Mouse (Mus musculus) C2C12 (cell line): ENCODE measurements around the gene Cap1. TPM values are rescaled to one million over a fixed set of nuclear protein-coding genes. Genes with fewer than 3 reads are reported as not detected.

Experiments used
- H3K27me3 ChIP-seq: one replicate; pipeline ENCODE4 v1.6.1; 2011; ENCODE audit not compliant: control insufficient read depth, insufficient read depth, insufficient read length
- H3K36me3 ChIP-seq: one replicate; pipeline ENCODE4 v1.6.1; 2011; ENCODE audit not compliant: control insufficient read depth, insufficient read depth
- H3K4me3 ChIP-seq: one replicate; pipeline ENCODE4 v1.5.1; 2011; ENCODE audit warnings: mild to moderate bottlenecking, control low read depth; ENCODE audit not compliant: poor library complexity, insufficient read depth, severe bottlenecking
- H3K79me2 ChIP-seq: one replicate; pipeline ENCODE4 v1.6.1; 2011; ENCODE audit not compliant: control insufficient read depth, insufficient read depth
- H3K79me3 ChIP-seq: one replicate; pipeline ENCODE4 v1.6.1; 2011; ENCODE audit warnings: low read depth, control low read depth
- H3ac ChIP-seq: one replicate; pipeline ENCODE3; 2011; ENCODE audit warnings: low read depth; ENCODE audit not compliant: control insufficient read depth, insufficient read length
- CEBPB ChIP-seq: IDR thresholded peaks from one replicate; pipeline ENCODE4 v1.6.1; 2011; ENCODE audit warnings: low read depth, mild to moderate bottlenecking, control low read depth, moderate library complexity
- CTCF ChIP-seq: IDR thresholded peaks from one replicate; pipeline ENCODE4 v1.5.1; 2011; ENCODE audit not compliant: control insufficient read depth, insufficient read depth, insufficient read length
- FOSL1 ChIP-seq: IDR thresholded peaks from one replicate; pipeline ENCODE4 v1.8.0; 2011; ENCODE audit warnings: mild to moderate bottlenecking, low read length; ENCODE audit not compliant: poor library complexity, insufficient read depth, severe bottlenecking
- MAX ChIP-seq: IDR thresholded peaks from one replicate; pipeline ENCODE4 v1.6.1; 2011; ENCODE audit warnings: mild to moderate bottlenecking, control low read depth
- MYOD1 ChIP-seq: IDR thresholded peaks from one replicate; pipeline ENCODE4 v1.6.1; 2011; ENCODE audit warnings: low read depth; ENCODE audit not compliant: control insufficient read depth, insufficient read length
- MYOG ChIP-seq: IDR thresholded peaks from one replicate; pipeline ENCODE4 v1.6.1; 2011; ENCODE audit not compliant: control insufficient read depth, insufficient read length; ENCODE audit errors: extremely low read depth
- USF1 ChIP-seq: IDR thresholded peaks from one replicate; pipeline ENCODE4 v1.6.1; 2011; ENCODE audit warnings: low read depth, mild to moderate bottlenecking, control low read depth, moderate library complexity
- polyA plus RNA-seq: library from polyadenylated mRNA; unstranded; fragments of >200 nt; fragmentation: generic; extraction: Trizol; gene quantifications from one replicate; pipeline ENCODE4 v1.2.1, GENCODE M21; 2012; ENCODE audit warnings: missing spikeins

Gene Cap1
- polyA plus RNA-seq, 1 experiment = 384 TPM

DNA sequence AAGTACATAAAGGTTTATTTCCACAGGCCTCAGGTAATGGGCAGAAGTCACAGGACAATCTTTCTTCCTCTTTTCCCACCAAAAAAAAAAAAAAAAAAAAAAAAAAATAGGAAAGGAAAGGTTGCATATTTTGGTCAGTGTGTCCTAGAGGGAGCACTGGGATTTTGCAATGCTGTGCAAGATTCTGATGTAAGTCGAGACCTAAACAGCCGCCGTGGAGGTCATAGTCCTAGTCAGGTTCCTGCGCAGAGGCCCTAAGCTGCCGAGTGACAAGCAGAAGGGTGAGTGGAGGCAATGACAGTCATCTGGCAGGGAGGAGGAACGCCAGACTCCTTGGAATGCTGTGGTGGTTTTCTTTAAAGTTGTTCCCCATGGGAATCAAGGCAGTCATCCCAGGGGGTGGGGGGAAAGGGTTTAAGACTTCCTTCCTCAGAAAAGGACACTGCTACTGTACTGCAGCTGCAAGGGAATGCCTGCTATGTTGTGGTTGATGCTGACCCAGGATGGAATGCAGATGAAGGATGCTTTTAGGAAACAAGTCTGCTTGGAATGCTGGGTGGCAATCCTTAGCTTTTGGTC lies 26.7 kb downstream of the Cap1 start:
- TF ChIP-seq USF1 (no peak), CTCF (no peak), MYOD1 (peak; percentile 4), FOSL1 (no peak), MYOG (no peak), CEBPB (no peak), MAX (peak; percentile 27)
- Histone ChIP-seq H3K79me3 (no peaks in the 10 kb centered on the region), H3K36me3 (peaks cover 82% of the 10 kb centered on the region), H3K79me2 (no peaks in the 10 kb centered on the region), H3K4me3 (no peak overlapping the region), H3ac (no peak overlapping the region), H3K27me3 (no peaks in the 10 kb centered on the region)

DNA sequence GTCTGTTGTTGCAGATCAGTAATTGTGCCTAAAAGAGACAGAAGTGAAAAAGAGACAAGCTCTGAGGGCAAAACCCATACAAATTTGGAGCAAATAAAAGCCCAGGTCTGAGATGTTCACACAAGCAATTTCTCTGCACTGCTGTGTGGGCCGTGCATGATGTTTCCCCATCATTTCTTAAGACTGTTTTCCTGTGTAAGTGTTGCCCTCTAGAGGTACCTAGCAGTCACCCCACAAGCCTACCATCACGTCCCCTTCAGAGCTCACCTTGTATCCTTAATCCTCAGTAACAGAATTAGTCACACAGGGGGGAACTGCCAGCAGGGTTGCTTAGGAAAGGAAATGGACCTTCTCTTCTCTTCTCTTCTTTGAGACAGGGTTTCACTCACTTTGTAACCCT lies 27.9 kb downstream of the Cap1 start:
- Histone ChIP-seq H3K4me3 (no peak overlapping the region), H3K79me2 (no peaks in the 10 kb centered on the region), H3ac (no peak overlapping the region), H3K27me3 (no peaks in the 10 kb centered on the region), H3K79me3 (no peaks in the 10 kb centered on the region), H3K36me3 (peaks cover 77% of the 10 kb centered on the region)
- TF ChIP-seq CTCF (no peak), MYOG (no peak), USF1 (no peak), MYOD1 (no peak)

DNA sequence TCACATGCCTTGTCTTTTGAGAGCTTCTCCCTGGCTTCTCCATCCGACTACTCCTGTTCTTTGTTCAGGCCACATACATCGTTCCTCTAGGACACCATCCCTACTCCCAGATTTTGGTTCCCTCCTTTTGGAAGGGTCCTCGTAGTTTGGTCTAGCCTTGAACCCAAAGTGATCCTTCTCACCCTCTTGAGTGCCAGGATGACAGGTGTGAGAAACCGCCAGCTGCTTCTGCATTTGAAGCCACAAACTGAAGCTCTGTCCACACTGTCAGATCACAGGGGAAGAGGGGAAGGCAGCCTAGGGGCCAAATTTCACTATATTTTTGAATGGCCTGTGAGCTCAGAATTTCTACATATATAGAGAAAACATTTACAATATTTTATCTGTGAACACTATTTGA lies 31.1 kb downstream of the Cap1 start:
- Histone ChIP-seq H3K79me3 (no peaks in the 10 kb centered on the region), H3K36me3 (peaks cover 77% of the 10 kb centered on the region), H3K27me3 (no peaks in the 10 kb centered on the region), H3ac (no peak overlapping the region), H3K4me3 (no peak overlapping the region), H3K79me2 (no peaks in the 10 kb centered on the region)
- TF ChIP-seq MAX = no peak
- no peak for TF ChIP-seq MYOG
- TF ChIP-seq MYOD1 = no peak

DNA sequence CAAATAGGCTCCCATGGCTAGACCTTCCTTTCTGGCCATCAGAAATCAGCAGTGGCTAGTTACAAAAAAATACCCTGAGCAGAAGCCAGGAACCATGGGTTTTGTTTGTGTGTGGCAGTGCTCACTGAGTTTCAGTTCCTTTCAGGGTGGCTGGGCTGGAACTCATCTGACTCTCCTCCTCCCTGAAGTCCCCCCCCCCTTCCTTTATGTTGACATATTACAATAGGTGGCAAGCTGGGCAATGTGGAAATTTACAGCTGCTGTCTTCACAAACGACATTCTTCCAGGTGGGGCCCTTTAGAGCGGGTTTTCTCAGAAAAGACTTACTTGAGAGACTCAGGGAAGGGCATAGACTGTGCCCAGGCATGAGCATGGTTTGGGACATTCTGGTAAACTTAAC lies 32.2 kb downstream of the Cap1 start:
- Histone ChIP-seq H3K4me3 (no peak overlapping the region), H3K27me3 (no peaks in the 10 kb centered on the region), H3K79me3 (no peaks in the 10 kb centered on the region), H3K79me2 (no peaks in the 10 kb centered on the region), H3ac (no peak overlapping the region), H3K36me3 (peaks cover 80% of the 10 kb centered on the region)
- TF ChIP-seq USF1 (no peak), CTCF (no peak), CEBPB (no peak), MYOG (no peak)

DNA sequence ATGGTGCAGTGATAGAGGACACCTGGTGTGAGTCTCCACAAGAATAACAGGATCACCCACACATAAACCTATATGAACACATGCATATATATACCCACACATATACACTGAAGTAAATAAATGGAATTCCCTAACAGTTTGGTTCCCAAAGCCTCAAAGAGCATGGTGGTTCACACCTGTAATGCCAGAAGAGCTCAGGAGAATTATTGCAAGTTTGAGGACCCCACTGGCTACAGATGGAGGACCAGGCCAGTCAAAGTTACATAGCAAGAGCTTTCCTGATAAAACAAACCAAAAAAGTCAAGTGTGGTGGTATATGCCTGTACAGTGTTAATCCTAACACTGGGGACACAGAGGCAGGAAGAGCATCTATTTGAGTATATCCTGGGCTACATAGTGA lies 34.3 kb downstream of the Cap1 start:
- no peak overlapping the region for H3K4me3 ChIP-seq
- TF ChIP-seq MYOG (no peak), CEBPB (no peak), USF1 (no peak), FOSL1 (no peak), MYOD1 (no peak), MAX (no peak), CTCF (no peak)
- H3K79me3 ChIP-seq = no peaks in the 10 kb centered on the region
- peaks cover 79% of the 10 kb centered on the region for H3K36me3 ChIP-seq
- no peak overlapping the region for H3ac ChIP-seq
- H3K79me2 ChIP-seq = no peaks in the 10 kb centered on the region
- no peaks in the 10 kb centered on the region for H3K27me3 ChIP-seq

DNA sequence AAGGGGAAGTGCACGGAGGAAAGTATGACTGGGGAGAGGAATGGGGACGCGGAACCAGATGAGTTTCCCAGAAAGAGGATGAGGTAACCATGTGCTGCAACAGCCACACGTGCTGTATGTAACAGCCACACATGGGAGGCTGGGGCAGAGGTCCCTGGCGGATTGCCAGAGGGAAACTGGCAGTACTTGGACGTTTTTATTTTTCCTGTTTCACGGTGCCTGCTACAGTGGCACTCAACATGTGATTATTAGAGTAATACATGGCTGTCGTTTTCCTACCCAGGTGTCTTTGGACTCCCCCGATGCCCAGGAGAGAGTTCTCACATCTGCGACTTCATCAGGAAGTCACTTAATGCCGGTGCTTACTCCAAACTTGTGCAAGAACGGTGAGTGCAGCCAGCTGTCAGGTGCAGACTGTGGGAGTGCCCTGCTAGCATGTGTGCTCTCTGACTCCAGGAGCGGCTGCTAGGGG lies 37.7 kb downstream of the Cap1 start:
- no peak overlapping the region for H3K4me3 ChIP-seq
- H3K36me3 ChIP-seq = peaks cover 82% of the 10 kb centered on the region
- H3K27me3 ChIP-seq = no peaks in the 10 kb centered on the region
- H3K79me2 ChIP-seq = peaks cover 3% of the 10 kb centered on the region
- TF ChIP-seq MYOD1 (no peak), MYOG (no peak), USF1 (no peak), MAX (no peak), FOSL1 (no peak), CEBPB (no peak), CTCF (no peak)
- H3ac ChIP-seq = no peak overlapping the region
- H3K79me3 ChIP-seq = peaks cover 2% of the 10 kb centered on the region
